Mouse (Mus musculus) embryo, embryonic 10 days (tissue): ENCODE measurements around the gene Gm21887.
A peak's percentile ranks its signal among the peaks of the same experiment; 100 is the strongest.
"Not testable (repeated sequence)": the region's sequence is repeated elsewhere in the genome, so short reads cannot be mapped to it uniquely, and the experiment has no call there.

Source experiments
- DNase-seq: peaks from one replicate; pipeline ENCODE4 v3.0.0-alpha.2; 2015; ENCODE audit warnings: low spot score

Gm21887 gene

DNA sequence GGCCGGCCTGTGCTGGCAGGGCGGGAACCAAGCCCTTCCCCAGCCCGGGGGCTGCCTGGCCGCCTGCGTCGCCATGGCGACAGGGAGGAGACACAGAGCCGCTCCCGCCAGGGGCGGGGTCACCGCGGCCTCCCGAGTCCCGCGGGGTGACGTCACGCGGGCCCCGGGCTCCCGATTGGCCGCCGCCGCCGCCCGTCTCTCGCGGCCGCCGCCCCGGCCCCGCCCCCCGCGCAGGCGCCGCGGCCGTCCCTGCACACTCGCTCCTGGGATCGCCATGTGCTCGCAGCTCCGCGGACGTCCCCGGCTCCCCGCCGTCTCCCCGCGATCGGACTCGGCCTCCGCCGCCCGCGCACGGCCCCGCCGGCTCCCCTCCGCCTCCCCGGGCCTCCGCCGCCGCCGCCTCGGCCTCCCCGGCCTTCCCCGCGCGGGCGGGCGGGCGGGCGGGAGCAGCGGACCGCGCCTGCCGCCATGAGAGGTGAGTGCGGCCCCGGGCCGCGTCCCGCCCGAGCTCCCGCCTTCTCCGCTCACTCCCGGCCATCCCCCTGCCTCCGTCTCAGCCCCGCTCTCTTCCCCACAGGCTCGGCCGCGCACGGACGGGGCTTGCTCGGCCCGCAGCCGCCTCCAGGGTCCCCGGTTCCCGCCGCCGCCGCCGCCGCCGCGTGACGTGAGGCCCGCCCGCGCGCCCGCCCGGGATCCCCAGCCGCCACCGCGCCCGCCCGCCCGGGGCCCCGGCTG lies at the start of gene Gm21887:
Gm21887 (plus strand) TSS at position 644 of the 735 bp plus-strand sequence.
- peak; percentile 82 for DNase-seq

DNA sequence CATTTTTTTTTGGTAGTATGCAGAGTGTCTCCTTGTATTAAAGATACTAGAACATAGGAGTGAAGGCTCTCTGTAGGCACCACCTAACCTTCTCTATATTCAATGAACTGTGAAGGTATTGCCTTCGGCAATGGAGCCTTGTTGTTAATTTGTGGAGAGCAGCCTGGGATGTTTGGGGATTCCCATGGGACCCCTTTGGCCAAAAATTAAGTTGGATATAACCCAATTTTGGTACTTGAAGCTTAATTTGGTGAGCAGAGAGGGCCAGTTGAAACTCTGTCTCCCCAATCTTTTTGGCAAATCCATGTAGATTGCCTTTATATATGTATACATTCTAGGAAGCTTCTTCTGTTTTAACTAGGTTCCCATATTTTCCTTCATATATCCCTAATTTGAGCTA lies 40.1 kb upstream of the Gm21887 start:
- DNase-seq, result no peak

DNA sequence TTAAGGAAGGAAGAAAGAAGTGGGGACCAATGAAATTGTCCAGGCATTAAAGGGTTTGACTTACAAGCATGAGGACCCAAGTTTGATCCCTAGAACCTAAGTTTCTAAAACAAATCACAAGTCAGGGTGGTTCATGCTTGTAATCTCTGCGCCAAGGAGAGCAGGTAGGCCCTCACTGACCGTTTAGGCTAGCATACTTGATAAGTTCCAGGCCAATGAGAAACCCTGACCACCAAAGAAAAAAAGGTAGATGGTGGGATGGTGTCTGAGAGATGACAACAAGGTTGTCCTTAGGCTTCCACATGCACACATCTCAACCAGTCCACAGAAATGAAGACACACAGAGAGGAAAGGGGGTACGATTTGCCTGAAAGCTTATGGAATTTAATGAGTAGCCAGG lies 39.7 kb upstream of the Gm21887 start:
- peak; percentile 18 for DNase-seq

DNA sequence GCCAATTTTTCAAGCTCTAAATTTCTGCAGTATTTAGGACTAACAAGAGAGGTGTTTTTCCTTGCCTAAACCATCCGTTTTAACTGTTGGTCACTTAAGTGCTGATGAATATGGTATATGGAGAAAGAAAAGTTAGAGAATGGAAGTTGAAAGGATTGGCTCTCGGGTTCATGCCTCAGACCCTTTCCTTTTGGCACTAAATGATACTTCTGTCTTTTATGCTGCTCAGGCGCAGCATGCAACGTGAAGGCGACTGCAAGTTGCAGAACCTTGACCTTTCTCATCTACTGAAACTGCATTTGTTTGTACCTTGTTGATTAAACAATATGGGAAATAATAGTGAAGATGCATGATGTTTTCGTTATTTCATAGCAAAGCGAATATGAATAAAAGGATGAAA lies 38.9 kb upstream of the Gm21887 start:
- peak; percentile 7 for DNase-seq

DNA sequence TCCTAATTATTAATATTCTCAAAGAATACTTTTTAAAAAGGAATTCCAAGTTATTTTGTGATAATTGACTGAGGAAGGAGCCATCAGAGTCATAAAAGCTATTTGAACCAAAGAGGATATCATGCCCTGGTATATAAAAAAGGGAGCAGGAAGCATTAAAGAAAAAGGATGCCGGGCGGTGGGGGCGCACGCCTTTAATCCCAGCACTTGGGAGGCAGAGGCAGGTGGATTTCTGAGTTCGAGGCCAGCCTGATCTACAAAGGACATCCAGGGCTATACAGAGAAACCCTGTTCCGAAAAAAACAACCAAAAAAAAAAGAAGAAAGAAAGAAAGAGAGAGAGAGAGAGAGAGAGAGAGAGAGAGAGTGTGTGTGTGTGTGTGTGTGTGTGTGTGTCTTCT lies 37.9 kb upstream of the Gm21887 start:
- DNase-seq, result not testable (repeated sequence)

DNA sequence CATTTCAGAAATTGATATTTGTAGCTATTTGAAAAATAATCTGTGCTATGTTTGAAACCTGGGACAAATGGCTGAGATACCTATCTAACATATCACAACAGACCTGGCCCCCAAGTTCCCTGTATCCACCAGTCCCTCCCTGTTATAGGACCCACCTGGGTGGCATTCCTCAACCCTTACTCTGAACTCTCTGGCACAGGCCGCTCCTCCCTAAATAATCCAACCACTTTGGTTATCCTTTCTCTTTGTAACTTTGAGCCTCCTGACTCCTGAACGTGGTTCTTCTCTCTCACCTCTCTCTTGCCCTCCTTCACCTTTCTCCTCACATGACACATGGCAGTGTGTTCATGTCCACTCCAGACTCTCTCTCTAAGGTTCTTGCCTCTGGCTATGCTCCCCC lies 37.3 kb upstream of the Gm21887 start:
- DNase-seq, result not testable (repeated sequence)

DNA sequence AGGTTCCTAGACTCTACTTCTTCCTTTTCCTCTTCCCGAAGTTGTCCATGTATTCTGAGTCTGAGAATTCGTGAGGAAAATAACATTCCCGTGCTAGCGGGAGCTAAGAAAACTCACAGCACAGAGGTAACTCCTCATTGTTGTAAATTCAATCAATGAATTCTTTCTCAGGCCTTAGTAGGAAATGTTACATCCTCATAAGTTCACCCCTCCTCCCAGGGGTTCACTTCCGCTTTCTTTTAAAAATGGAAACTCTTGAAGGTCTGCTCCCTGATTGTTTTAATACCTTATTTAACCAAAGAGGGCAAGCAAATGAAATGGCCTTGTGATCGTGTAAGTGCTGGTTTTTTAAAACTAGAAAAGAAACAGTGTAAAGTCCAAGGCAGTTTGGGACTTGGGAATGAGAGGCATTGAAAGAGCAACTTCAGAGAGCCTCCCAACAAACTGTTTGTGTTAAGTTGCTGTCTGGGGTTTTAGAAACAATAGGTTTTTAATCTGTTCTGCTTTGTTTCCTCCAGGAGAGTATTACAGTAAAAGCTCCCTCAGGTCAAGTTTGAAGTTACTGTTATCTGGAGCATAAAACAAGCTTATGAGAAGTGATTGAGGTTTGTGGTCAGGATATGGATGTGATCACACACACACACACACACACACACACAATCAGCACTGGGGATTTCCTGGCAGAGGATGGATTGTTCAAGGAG lies 36.5 kb upstream of the Gm21887 start:
- not testable (repeated sequence) for DNase-seq

DNA sequence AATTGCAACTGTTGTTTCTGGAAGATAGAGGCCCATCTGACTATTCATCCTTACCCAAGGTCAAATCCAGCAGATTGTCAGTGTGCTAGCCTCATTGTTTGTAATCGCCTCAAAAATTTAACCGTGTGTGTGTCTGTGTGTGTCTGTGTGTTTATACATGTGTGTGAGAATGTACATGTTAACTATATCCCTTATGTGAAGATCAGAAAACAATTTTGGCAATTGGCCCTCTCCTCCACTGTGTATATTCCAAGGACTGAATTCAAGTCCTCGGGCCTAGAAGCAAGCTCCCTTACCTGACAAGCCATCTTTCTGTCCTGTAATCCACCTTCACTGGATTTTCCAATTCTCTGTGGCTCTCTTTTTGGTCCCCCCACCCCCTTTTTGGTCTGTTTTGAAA lies 35.7 kb upstream of the Gm21887 start:
- DNase-seq, result not testable (repeated sequence)

DNA sequence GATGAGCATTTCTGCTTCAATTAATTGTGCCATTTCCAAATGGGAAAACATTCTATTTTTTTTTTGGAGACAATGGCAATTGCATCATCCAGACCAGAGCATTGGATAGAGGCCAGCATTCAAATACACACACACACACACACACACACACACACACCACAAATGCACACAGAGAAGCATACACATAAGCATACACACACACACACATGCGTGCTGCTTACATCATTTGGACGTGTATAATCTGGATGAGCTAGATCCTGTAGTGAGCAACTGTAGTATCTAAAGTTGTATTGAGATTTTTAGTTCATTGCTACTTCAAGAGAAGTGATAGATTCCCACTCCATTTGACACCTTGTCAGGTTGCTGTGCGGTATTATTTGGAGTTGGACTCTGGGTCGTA lies 35.0 kb upstream of the Gm21887 start:
- DNase-seq, result not testable (repeated sequence)

DNA sequence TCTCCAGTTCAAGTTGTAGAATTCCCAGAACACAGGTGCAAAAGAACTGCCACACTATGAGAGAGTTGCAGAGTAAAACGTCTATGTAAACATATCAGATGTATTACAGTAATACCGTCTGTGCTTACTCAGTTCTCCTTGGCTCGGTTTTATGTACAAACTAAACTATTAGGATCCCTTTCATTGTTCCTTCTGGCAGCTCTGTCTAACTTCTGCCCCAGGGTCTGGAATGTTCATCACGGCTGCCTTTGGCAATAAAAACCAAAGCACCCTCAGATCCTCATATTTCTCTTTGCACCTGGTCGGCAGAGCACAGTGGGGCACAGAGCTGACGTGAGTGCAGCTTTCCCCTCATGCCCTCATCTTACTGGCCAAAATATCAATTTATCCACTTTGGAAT lies 34.5 kb upstream of the Gm21887 start:
- DNase-seq, result peak; percentile 9

DNA sequence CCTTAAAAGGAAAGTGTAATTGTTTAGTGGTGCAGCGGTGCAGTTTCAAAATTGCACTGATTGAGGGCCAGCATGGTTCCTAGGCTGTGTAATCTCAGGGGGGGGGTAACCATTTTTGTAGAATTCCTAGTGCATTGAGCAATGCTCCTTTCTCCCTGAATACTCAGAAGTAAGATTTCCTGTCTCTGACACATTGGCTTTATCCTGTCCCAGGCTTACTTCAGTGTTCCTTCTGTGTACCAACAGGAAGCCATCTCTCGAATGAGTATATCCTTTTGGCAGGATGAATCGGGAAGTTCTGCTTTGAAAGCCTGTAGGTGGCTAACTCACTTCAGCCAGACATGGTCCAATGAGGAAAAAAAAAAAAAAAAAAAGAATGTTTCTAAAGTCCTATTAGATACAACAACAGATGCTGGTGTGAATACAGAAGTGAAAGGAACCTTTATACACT lies 33.8 kb upstream of the Gm21887 start:
- peak; percentile 11 for DNase-seq

DNA sequence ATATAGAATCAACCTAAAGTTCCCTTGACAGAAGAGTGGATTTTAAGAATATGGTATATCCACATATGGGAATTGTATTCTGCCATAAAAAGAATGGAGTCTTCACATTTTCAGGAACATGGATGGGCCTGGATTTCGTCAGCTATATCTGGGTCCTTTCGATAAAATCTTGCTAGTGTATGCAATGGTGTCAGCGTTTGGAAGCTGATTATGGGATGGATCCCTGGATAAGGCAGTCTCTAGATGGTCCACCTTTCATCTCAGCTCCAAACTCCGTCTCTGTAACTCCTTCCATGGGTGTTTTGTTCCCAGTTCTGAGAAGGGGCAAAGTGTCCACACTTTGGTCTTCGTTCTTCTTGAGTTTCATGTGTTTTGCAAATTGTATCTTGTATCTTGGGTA lies 33.1 kb upstream of the Gm21887 start:
- DNase-seq, result not testable (repeated sequence)

DNA sequence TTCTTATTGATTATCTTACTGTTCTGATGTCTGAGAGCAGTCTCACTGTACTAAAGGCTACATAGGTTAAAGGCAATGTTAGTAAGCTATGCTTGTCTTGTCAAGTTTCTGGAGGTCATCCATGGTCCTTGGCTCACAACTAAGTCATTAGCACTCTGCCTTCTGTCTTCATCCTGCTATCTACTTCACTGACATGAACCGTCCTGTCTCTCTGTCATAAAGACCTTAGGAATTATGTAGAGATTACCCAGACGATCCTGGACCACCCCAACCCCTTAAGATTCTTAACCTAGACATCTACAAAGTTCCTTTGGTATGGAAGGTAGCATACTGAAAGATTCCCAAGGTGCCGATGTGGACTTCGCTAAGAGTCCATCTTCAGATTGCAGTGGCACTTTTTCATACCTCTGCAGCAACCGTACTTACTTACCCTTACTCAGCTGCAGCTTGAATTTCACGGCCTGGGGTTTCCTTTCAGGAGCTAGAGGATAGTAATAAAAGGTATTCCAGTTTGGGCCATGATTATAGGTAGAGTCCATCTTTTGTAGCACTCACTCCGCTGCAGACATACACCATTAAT lies 31.5 kb upstream of the Gm21887 start:
- DNase-seq, result peak; percentile 7

DNA sequence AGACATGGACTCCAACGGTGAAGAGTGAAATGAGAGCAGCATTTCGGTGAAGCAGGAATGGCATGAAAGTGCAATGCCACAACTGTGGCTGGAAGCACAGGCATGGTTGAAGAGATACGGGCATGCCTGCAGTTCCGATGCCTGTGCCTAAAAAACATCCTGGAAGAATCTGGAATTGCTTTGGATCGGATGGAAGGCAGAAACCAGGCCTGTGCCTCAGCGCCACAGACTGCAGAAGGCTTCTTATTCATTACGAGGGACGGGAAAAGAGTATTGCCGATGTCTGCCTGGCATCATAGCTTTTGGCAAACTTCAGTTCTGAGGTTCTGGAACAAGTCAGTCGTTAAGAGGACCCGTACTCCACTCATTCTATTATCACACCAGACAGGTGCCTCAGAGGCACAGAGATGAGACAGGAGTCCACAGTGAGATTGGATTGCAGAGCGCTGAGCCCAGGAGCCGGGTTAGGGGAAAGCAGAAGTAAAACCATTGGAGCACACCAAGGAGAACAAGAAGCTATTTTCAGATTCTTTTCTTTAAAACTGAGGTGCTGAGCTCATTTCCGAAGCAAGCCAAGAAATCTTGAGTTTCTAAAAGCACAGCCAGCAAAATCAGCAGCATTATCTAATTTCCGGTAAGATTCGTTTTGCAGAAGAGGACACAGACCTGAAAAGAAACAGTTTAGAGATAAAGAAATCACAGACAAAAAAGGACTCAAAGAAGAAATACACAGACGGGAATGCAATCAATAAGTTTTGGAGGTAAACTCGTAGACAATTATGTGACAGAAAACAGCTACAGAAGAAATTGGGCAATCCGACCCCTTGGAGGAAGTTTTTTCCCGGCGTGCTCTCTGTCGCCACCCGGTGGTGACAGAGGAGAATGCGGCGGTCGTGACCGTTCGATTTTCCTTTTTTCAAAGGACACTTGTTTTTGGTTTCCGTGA lies 30.8 kb upstream of the Gm21887 start:
- DNase-seq, result peak; percentile 66

DNA sequence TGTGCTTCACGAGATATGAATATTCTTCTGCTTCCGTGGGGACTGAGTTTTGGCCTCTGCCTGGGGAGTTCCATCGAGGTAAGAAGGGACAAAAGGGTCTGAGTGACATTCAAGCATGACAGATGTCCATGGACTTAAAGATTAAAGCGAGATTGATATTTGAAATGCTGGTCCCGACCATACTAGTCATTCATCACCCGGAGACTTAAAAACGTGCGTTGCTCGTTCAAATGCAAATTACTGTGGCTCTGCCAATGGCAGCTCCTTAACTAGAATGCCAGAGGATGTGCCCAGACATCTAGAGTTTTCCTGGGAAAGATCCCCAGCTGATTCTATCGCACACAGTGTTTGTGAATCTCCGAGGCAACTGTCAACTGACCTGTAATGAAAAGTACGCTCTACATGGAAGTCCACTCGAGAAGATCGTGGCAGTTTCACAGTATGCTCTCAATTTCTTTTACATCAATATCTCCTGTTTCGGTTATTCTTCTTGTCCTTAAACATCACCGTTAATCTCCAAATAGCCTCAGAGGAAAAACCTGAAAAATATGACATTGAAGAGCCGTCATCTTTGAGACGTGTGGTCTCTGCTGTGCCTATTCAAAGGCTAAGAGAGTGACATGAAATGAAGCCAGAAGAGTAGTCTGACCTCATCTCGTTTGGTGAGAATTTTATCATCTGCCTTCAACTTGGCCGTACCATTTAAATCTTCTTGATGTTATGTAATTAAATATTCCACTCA lies 29.8 kb upstream of the Gm21887 start:
- peak; percentile 20 for DNase-seq

DNA sequence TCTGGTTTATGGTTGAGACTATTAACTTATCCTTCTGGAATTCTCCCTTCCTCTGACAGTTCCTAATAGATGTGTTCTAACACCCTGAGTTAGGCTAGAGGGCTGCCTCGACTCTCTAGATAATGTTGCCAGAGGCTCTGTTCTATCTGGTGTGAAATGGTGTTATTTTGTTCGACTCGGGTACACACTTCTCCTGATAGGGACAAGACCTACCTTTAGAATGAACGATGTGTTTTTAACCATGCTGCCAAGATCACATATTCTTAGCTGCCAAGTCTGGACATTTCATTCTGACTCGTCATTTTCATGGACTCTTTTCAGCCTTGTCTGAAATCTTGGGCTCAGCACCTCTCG lies 29.3 kb upstream of the Gm21887 start:
- DNase-seq, result peak; percentile 5

DNA sequence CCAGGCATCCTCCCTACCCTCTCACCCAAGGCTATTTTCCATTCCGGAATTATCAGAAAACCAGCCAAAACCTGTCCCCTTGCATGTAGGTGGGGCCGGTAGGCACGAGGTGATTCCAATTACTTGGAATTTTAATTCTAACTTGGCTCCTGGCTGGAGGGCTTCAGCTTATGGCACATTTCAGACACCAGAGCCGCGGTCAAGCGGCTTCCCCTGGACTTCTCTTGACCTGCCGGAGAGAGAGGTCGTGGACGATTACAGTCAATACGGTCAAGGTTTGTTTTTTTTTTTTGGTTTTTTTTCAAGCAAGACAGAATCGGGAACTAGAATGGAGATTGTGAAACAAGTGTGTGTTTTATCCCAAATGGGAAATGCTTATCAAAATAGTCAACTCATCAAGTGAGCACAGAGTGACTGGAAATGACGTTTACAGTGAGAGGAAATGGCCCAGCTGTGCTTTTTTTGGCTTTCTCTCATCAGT lies 28.6 kb upstream of the Gm21887 start:
- DNase-seq, result peak; percentile 7

DNA sequence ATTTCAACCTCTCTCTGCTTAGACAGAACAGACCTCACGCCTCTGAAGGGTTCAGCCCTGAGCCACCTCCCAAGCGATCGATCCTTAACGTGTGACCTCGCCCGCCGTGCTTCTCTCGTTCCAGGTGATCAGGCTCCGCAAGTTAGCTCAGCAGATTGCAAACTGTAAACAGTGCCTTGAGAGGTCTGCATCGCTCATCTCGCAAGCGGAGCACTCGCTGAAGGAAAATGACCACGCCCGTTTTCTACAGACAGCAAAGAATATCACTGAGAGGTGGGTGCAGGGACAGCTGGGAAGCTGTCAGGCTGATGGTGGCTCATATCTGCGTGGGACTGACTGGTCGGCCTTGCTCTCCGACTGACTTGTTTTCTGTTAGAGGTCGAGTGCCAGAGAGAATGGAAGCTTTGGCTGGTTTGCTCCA lies 27.7 kb upstream of the Gm21887 start:
- DNase-seq, result peak; percentile 28

DNA sequence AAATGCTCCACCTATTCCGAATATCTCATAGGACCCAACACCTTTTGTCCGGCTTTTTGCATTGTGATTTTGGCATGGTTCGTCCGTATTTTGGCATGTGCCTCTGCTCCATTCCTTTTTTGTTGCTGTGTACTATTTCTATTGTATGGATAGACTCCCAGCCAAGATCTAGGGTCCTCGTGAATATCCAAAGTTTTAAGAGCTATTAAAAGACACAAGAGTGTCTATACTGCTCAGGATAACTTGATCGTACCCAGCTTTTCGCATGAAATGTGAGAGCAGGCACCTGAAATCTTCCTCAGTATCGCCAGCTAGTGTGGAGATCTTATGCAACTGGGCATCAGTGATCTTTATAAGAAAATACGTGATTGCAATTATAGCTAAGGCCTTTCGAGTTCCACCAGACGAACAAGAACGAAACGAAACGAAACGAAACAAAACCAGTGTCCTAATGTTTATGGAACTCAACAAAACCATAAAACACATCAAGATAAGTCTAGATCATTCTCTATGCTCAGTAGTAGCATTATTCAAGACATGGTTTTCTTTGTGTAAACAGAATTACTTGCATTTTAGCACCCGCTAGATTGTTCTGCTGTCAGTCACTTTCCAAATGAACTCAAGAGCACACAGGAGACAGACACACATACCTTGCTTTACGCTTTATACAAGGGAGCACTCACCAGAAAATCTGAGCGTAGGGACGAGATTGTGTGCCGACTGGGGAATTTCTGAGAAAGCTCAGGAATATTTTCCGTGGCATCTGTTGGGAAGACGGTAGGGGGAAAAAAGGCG lies 26.7 kb upstream of the Gm21887 start:
- DNase-seq, result peak; percentile 6
